Mouse (Mus musculus) cerebellum, adult 2 months (tissue): ENCODE measurements around the gene Srek1. TPM values are rescaled to one million over a fixed set of nuclear protein-coding genes. Genes with fewer than 3 reads are reported as not detected.

Experiments used
- DNase-seq, 2 experiments: peaks; one replicate each; pipeline ENCODE4 v3.0.0; 2021
- H3K27ac ChIP-seq: fragments of 200-500 bp; 2 replicates; pipeline ENCODE4 v1.5.1; 2012; ENCODE audit warnings: low read length, control low read depth, inconsistent platforms; ENCODE audit not compliant: insufficient read depth
- H3K27me3 ChIP-seq: fragments of 200-500 bp; 2 replicates; pipeline ENCODE4 v1.6.1; 2012; ENCODE audit warnings: inconsistent platforms, mild to moderate bottlenecking, low read length, moderate library complexity; ENCODE audit not compliant: control insufficient read depth, insufficient read depth
- H3K4me1 ChIP-seq: fragments of 200-500 bp; 2 replicates; pipeline ENCODE4 v1.6.1; 2011; ENCODE audit warnings: low read length; ENCODE audit not compliant: control insufficient read depth, insufficient read depth
- H3K4me3 ChIP-seq: fragments of 200-500 bp; replicated peaks from 2 replicates; pipeline ENCODE3; 2011; ENCODE audit warnings: mild to moderate bottlenecking, low read depth, low read length, control low read depth; ENCODE audit not compliant: insufficient read depth
- CTCF ChIP-seq: fragments of 200-500 bp; IDR thresholded peaks from 2 replicates; pipeline ENCODE4 v1.5.1; 2011; ENCODE audit warnings: low read depth, mild to moderate bottlenecking, control low read depth, low read length, moderate library complexity, borderline replicate concordance; ENCODE audit not compliant: insufficient read depth
- POLR2A ChIP-seq: fragments of 200-500 bp; IDR thresholded peaks from 2 replicates; pipeline ENCODE4 v1.6.1; 2011; ENCODE audit warnings: low read length, control low read depth, borderline replicate concordance; ENCODE audit not compliant: insufficient read depth
- WGBS: fragments of 180-500 bp; shearing (Covaris S2); methylation state at CpG from one replicate; pipeline ENCODE4 v1.1.7; 2018; 5-methylcytosine and 5-hydroxymethylcytosine counted together
- polyA plus RNA-seq: library from polyadenylated mRNA; depleted of rRNA; stranded (reverse); fragments of >200 nt; gene quantifications from 2 replicates; pipeline ENCODE4 v1.2.3, GENCODE M21; 2012; rRNA removed

Gene Srek1
- 55.8 and 56.1 TPM in 2 replicates for polyA plus RNA-seq

- TF ChIP-seq CTCF = no peak
- peak; percentile 69; the same call in 1 of the 2 replicates for TF ChIP-seq POLR2A
- DNase-seq = peak; percentile 94 to 96
- under 1% methylated on average over 81 of the region's 81 CpGs for WGBS
- no peaks in the 10 kb centered on the region for H3K27me3 ChIP-seq
- peak within 1 kb of the TSS; percentile 82 for H3K27ac ChIP-seq
- peak within 1 kb of the TSS; percentile 64 for H3K4me3 ChIP-seq
- peaks cover 3% of the 10 kb centered on the region for H3K4me1 ChIP-seq
Observed at GRCm38 (mm10) chr13:103774119-103774757, at the start of gene Srek1. Gene Srek1 (minus strand): TSS chr13:103774608.

GRCm38 (mm10) chr13:103822270-103822669 lies 47.9 kb upstream of the Srek1 start:
- TF ChIP-seq CTCF = no peak
- TF ChIP-seq POLR2A = no peak

GRCm38 (mm10) chr13:103819377-103819776 lies 45.0 kb upstream of the Srek1 start:
- Histone ChIP-seq H3K27me3 (no peaks in the 10 kb centered on the region; the same call in 1 of the 2 replicates), H3K27ac (no peak overlapping the region), H3K4me1 (no peaks in the 10 kb centered on the region), H3K4me3 (no peak overlapping the region)
- TF ChIP-seq POLR2A = no peak
- TF ChIP-seq CTCF = no peak
- no peak for DNase-seq
- WGBS = 81% methylated on average over 5 of the region's 5 CpGs

More at GRCm38 (mm10) chr13:103822270-103822669, 47.9 kb upstream of the Srek1 start:
- no peak overlapping the region for H3K4me3 ChIP-seq
- H3K27ac ChIP-seq = no peak overlapping the region
- 97% methylated on average over 1 of the region's 1 CpGs for WGBS
- no peak for DNase-seq
- no peaks in the 10 kb centered on the region for H3K4me1 ChIP-seq
- H3K27me3 ChIP-seq = no peaks in the 10 kb centered on the region; the same call in 1 of the 2 replicates

GRCm38 (mm10) chr13:103817935-103818334 lies 43.5 kb upstream of the Srek1 start:
- DNase-seq = no peak
- TF ChIP-seq POLR2A (no peak), CTCF (no peak)
- no peak overlapping the region for H3K27ac ChIP-seq
- WGBS = 96% methylated on average over 3 of the region's 3 CpGs
- no peak overlapping the region for H3K4me3 ChIP-seq
- H3K4me1 ChIP-seq = no peaks in the 10 kb centered on the region
- H3K27me3 ChIP-seq = no peaks in the 10 kb centered on the region; the same call in 1 of the 2 replicates

- Histone ChIP-seq H3K4me1 (peaks cover 6% of the 10 kb centered on the region; the same call in 1 of the 2 replicates), H3K4me3 (no peak overlapping the region), H3K27me3 (no peaks in the 10 kb centered on the region; the same call in 1 of the 2 replicates), H3K27ac (no peak overlapping the region)
- 87% methylated on average over 5 of the region's 5 CpGs for WGBS
- TF ChIP-seq POLR2A = no peak
- no peak for TF ChIP-seq CTCF
- no peak for DNase-seq
Observed at GRCm38 (mm10) chr13:103807464-103807863, 33.1 kb upstream of the Srek1 start.

- WGBS = 4% methylated on average over 6 of the region's 6 CpGs
- TF ChIP-seq CTCF (no peak), POLR2A (no peak)
- no peak overlapping the region for H3K4me3 ChIP-seq
- no peaks in the 10 kb centered on the region; the same call in 1 of the 2 replicates for H3K27me3 ChIP-seq
- no peak overlapping the region for H3K27ac ChIP-seq
- peaks cover 6% of the 10 kb centered on the region; the same call in 1 of the 2 replicates for H3K4me1 ChIP-seq
- peak; percentile 63 to 85 for DNase-seq
Observed at GRCm38 (mm10) chr13:103806210-103806851, 31.9 kb upstream of the Srek1 start.

GRCm38 (mm10) chr13:103803721-103804120 lies 29.3 kb upstream of the Srek1 start:
- Histone ChIP-seq H3K27ac (no peak overlapping the region), H3K4me3 (no peak overlapping the region), H3K27me3 (no peaks in the 10 kb centered on the region; the same call in 1 of the 2 replicates), H3K4me1 (peaks cover 6% of the 10 kb centered on the region; the same call in 1 of the 2 replicates)
- 78% methylated on average over 5 of the region's 5 CpGs for WGBS
- TF ChIP-seq CTCF (no peak), POLR2A (no peak)
- DNase-seq = no peak
